Mouse (Mus musculus) stomach, postnatal 0 days (tissue): ENCODE measurements around the gene Map2k1. TPM values are rescaled to one million over a fixed set of nuclear protein-coding genes. Genes with fewer than 3 reads are reported as not detected.
A peak's percentile ranks its signal among the peaks of the same experiment; 100 is the strongest.
"Not testable (repeated sequence)": the region's sequence is repeated elsewhere in the genome, so short reads cannot be mapped to it uniquely, and the experiment has no call there.

Source experiments
- ATAC-seq: fragments of 200-750 bp; cut with Nextera tagmentation; 2 replicates; pipeline ENCODE4 v1.8.0; 2017; ENCODE audit not compliant: low FRiP score, low TSS enrichment
- DNase-seq: peaks from one replicate; pipeline ENCODE4 v3.0.0-alpha.2; 2016; ENCODE audit warnings: low spot score
- H3K27ac ChIP-seq: fragments of 300-500 bp; sonication (generic); replicated peaks from 2 replicates; pipeline ENCODE4 v1.5.1; 2014; ENCODE audit warnings: mild to moderate bottlenecking, control low read depth
- H3K27me3 ChIP-seq: fragments of 300-500 bp; sonication (generic); 2 replicates; pipeline ENCODE4 v1.6.1; 2014; ENCODE audit warnings: low read length; ENCODE audit not compliant: control insufficient read depth, insufficient read depth
- H3K36me3 ChIP-seq: fragments of 300-500 bp; sonication (generic); 2 replicates; pipeline ENCODE4 v1.6.1; 2014; ENCODE audit warnings: low read length, mixed read lengths; ENCODE audit not compliant: control insufficient read depth, insufficient read depth
- H3K4me1 ChIP-seq: fragments of 300-500 bp; sonication (generic); replicated peaks from 2 replicates; pipeline ENCODE4 v1.6.1; 2014; ENCODE audit warnings: antibody characterized with exemption; ENCODE audit not compliant: control insufficient read depth, insufficient read depth
- H3K4me2 ChIP-seq: fragments of 300-500 bp; sonication (generic); replicated peaks from 2 replicates; pipeline ENCODE4 v1.6.1; 2014; ENCODE audit warnings: low read depth, mild to moderate bottlenecking, control low read depth, moderate library complexity
- H3K4me3 ChIP-seq: fragments of 300-500 bp; sonication (generic); 2 replicates; pipeline ENCODE4 v1.5.1; 2014; ENCODE audit warnings: low read depth, low read length, control low read depth
- H3K9ac ChIP-seq: fragments of 300-500 bp; sonication (generic); 2 replicates; pipeline ENCODE4 v1.6.1; 2014; ENCODE audit warnings: mild to moderate bottlenecking, low read length, control low read depth, mixed read lengths
- H3K9me3 ChIP-seq: fragments of 300-500 bp; sonication (generic); 2 replicates; pipeline ENCODE4 v1.6.1; 2016; ENCODE audit warnings: low read length; ENCODE audit not compliant: control insufficient read depth
- CTCF ChIP-seq: IDR thresholded peaks from 2 replicates; pipeline ENCODE4 v1.5.1; 2016; ENCODE audit warnings: antibody characterized with exemption, low read depth, mild to moderate bottlenecking, moderate library complexity
- EP300 ChIP-seq: optimal IDR thresholded peaks from 2 replicates; pipeline ENCODE3; 2016; ENCODE audit warnings: antibody characterized with exemption
- WGBS: fragments of 180-500 bp; shearing (Covaris S2); extraction: QIAGEN DNeasy Blood & Tissue Kit; methylation state at CpG from one replicate; pipeline ENCODE4 v1.1.7; 2014; 5-methylcytosine and 5-hydroxymethylcytosine counted together
- polyA plus RNA-seq: library from polyadenylated mRNA; unstranded; fragments of >200 nt; fragmentation: Nextera tagmentation; extraction: Ambion mirVana; gene quantifications from 2 replicates; pipeline ENCODE4 v1.2.1, GENCODE M21; 2015

Gene Map2k1
- polyA plus RNA-seq = 84.1 and 85.0 TPM in 2 replicates

- peak; percentile 95 for ATAC-seq
- Histone ChIP-seq H3K27me3 (no peaks in the 10 kb centered on the region), H3K27ac (peak within 1 kb of the TSS; percentile 93), H3K4me3 (peak within 1 kb of the TSS; percentile 95), H3K4me1 (peaks cover 3% of the 10 kb centered on the region; the same call in 1 of the 2 replicates), H3K9me3 (no peaks in the 10 kb centered on the region), H3K9ac (peak within 1 kb of the TSS; percentile 89), H3K4me2 (peak within 1 kb of the TSS; percentile 84), H3K36me3 (no peaks in the 10 kb centered on the region)
- peak; percentile 100 for DNase-seq
- under 1% methylated on average over 87 of the region's 89 CpGs for WGBS
- TF ChIP-seq CTCF = peak; percentile 92
- no peak for TF ChIP-seq EP300
Measured at GRCm38 (mm10) chr9:64253021-64253904, at the start of gene Map2k1. Gene Map2k1 (minus strand): TSS chr9:64253631.

DNA sequence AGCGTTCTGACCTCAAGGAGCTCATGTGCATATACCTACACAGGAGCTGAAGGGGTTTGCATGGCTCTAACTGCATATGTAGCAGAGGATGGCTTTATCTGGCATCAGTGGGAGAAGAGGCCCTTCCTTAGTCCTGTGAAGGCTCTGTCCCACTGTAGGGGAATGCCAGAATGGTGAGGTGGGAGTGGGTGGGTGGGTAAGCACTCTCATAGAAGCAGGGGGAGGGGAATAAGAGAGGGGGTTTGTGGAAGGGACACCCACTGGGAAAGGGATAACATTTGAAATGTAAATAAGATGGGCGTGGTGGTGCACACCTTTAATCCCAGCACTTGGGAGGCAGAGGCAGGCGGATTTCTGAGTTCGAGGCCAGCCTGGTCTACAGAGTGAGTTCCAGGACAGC lies 49.7 kb upstream of the Map2k1 start:
- not testable (repeated sequence) for H3K27me3 ChIP-seq

GRCm38 (mm10) chr9:64282404-64282987 lies 29.1 kb upstream of the Map2k1 start:
- no peaks in the 10 kb centered on the region for H3K36me3 ChIP-seq
- H3K9me3 ChIP-seq = no peaks in the 10 kb centered on the region
- no peaks in the 10 kb centered on the region for H3K4me1 ChIP-seq
- ATAC-seq (no peak), DNase-seq (no peak)
- H3K4me2 ChIP-seq = peak overlapping the region; percentile 63
- no peaks in the 10 kb centered on the region for H3K27me3 ChIP-seq
- whole genome bisulfite sequencing = 31% methylated on average over 5 of the region's 5 CpGs
- no peak for TF ChIP-seq EP300
- no peak for TF ChIP-seq CTCF
- no peak overlapping the region for H3K27ac ChIP-seq
- H3K9ac ChIP-seq = peak overlapping the region; percentile 82; the same call in 1 of the 2 replicates
- H3K4me3 ChIP-seq = peak overlapping the region; percentile 71

More for the DNA sequence above, 49.7 kb upstream of the Map2k1 start:
- not testable (repeated sequence) for H3K4me3 ChIP-seq, H3K9me3 ChIP-seq, H3K4me1 ChIP-seq, H3K4me2 ChIP-seq, H3K9ac ChIP-seq, DNase-seq, H3K27ac ChIP-seq, ATAC-seq
- WGBS = 96% methylated on average over 2 of the region's 4 CpGs
- peaks cover 19% of the 10 kb centered on the region for H3K36me3 ChIP-seq

GRCm38 (mm10) chr9:64281781-64282178 lies 28.3 kb upstream of the Map2k1 start:
- WGBS = under 1% methylated on average over 24 of the region's 24 CpGs
- peak overlapping the region; percentile 82 for H3K9ac ChIP-seq
- no peak for DNase-seq

DNA sequence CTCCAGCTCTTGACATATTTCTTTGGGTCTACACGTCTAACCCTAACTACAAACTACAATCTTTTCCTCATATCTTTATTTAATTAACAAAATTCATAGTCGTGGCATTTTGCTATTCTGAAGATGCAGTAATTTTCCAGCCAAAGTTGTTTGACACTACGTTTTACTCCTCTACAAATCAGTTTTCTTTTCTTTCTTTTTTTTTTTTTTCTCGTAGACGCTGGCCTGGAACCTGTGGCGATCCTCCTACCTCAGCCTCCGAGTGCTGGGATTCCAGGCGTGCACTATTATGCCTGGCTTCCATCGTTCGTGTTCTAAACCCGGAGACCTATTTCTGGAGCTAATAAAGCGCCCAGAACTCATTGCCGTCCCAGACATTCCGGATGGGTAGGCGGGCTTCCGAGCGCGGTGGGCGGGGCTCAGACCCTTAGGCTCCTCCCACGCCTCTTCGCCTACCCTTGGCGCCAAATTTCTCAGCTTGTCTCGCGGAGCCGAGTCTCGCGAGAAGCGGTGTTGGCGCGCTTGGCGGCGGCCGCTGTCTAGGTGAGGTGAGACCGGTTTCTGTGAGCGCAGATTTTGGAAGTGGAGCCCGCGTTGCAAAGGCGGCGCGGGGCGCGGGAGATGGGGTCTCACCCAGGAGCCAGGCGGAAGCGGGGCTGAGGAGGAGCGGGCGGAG lies 27.8 kb upstream of the Map2k1 start, which contains the start of gene Tipin:
TSS of gene Tipin (plus strand) at position 477 of the 676 bp plus-strand sequence.
- under 1% methylated on average over 46 of the region's 46 CpGs for WGBS
- Histone ChIP-seq H3K36me3 (no peaks in the 10 kb centered on the region), H3K4me3 (peak within 1 kb of the TSS; percentile 71), H3K27ac (peak within 1 kb of the TSS; percentile 81), H3K9ac (peak within 1 kb of the TSS; percentile 82), H3K4me2 (peak within 1 kb of the TSS; percentile 63), H3K4me1 (no peaks in the 10 kb centered on the region), H3K9me3 (no peaks in the 10 kb centered on the region), H3K27me3 (no peaks in the 10 kb centered on the region)
- ATAC-seq = peak; percentile 96
- DNase-seq = peak; percentile 96
- TF ChIP-seq CTCF (no peak), EP300 (peak; percentile 99)

More at GRCm38 (mm10) chr9:64281781-64282178, 28.3 kb upstream of the Map2k1 start:
- Histone ChIP-seq H3K4me1 (no peaks in the 10 kb centered on the region), H3K36me3 (no peaks in the 10 kb centered on the region), H3K4me3 (peak overlapping the region; percentile 71), H3K27me3 (no peaks in the 10 kb centered on the region), H3K9me3 (no peaks in the 10 kb centered on the region), H3K27ac (peak overlapping the region; percentile 81), H3K4me2 (peak overlapping the region; percentile 63)
- peak; percentile 24 for TF ChIP-seq EP300
- no peak for TF ChIP-seq CTCF
- ATAC-seq = peak; percentile 86
